32 mouse cellular contexts compared by ENCODE assay signal in genomic region chr3:55420436-55421083, GRCm38 (mm10). TPM values are rescaled to one million over a fixed set of nuclear protein-coding genes. Genes with fewer than 3 reads are reported as not detected.
A peak's percentile ranks its signal among the peaks of the same experiment; 100 is the strongest.
DNase-seq lines count a peak whose midpoint lies in the region; ATAC-seq and TF ChIP-seq lines count a peak whose summit lies in the region.
"Had no signal": no experiment of that assay in that cellular context is flagged by ENCODE, and none has a peak within 500 bp of the region (broad histone marks: within the 10 kb centered on the region; RNA-seq: fewer than 3 reads in every experiment).

No protein-coding gene starts in this region.

- no peak overlapping the region for H3K9ac ChIP-seq in forebrain, embryonic 13.5 days
- H3K9ac ChIP-seq in hindbrain, embryonic 14.5 days, result 0 out of 2 replicates have a peak overlapping the region, but pooled peaks have one; percentile 0
- H3K9ac ChIP-seq in hindbrain, embryonic 11.5 days (ENCODE audit: low read depth, low read length), result no peak overlapping the region
- H3K9ac ChIP-seq: embryonic facial prominence, embryonic 12.5 days; forebrain, embryonic 12.5 days; heart, embryonic 13.5 days; liver, postnatal 0 days; midbrain, embryonic 13.5 days; stomach, embryonic 15.5 days had no signal

- ATAC-seq in forebrain, embryonic 13.5 days, result no peak
- ATAC-seq in hindbrain, embryonic 14.5 days (ENCODE audit: low FRiP score), result no peak
- ATAC-seq in hindbrain, embryonic 11.5 days (ENCODE audit: low FRiP score), result no peak
- ATAC-seq: activated CD4-positive, CD25-positive, alpha-beta regulatory T cell, adult 4 months; inflammation-experienced regulatory T-cells, adult 6 months; liver, postnatal 0 days; midbrain, embryonic 13.5 days had no signal

- H3K4me1 ChIP-seq in forebrain, embryonic 13.5 days, result peaks cover 57% of the 10 kb centered on the region
- H3K4me1 ChIP-seq in forebrain, embryonic 10.5 days, result peaks cover 55% of the 10 kb centered on the region
- peaks cover 55% of the 10 kb centered on the region for H3K4me1 ChIP-seq in hindbrain, embryonic 14.5 days (replicated peaks; ENCODE audit: control insufficient read depth, insufficient read depth, low read length)
- H3K4me1 ChIP-seq in hindbrain, embryonic 11.5 days (replicated peaks; ENCODE audit: control insufficient read depth, insufficient read depth, low read length), result peaks cover 5% of the 10 kb centered on the region
- H3K4me1 ChIP-seq in limb, embryonic 10.5 days, result peaks cover 62% of the 10 kb centered on the region

- no peak overlapping the region for H3K4me2 ChIP-seq in forebrain, embryonic 13.5 days
- H3K4me2 ChIP-seq in hindbrain, embryonic 14.5 days (replicated peaks), result no peak overlapping the region
- no peak overlapping the region for H3K4me2 ChIP-seq in hindbrain, embryonic 11.5 days (replicated peaks; ENCODE audit: low read depth, low read length)
- H3K4me2 ChIP-seq: embryonic facial prominence, embryonic 12.5 days; forebrain, embryonic 12.5 days; heart, embryonic 13.5 days; liver, embryonic 11.5 days; midbrain, embryonic 13.5 days; stomach, embryonic 15.5 days had no signal

- no peak for TF ChIP-seq CTCF in layer of hippocampus, adult 2 months (conservative IDR thresholded peaks at IDR 0.05)

- DNase-seq in forebrain, embryonic 10.5 days (ENCODE audit: extremely low spot score, low spot score), result no peak
- no peak for DNase-seq in hindbrain, embryonic 14.5 days (ENCODE audit: low spot score)
- no peak for DNase-seq in hindbrain, embryonic 11.5 days (ENCODE audit: low spot score)
- DNase-seq in layer of hippocampus, adult 2 months (ENCODE audit: low spot score in 2 of 2), result no peak
- no peak for DNase-seq in layer of hippocampus, adult 9-10 months (ENCODE audit: low spot score)
- no peak for DNase-seq in limb, embryonic 10.5 days (ENCODE audit: low spot score)
- DNase-seq: adrenal gland, postnatal 10 days; cerebellum, adult 18-20 months; cerebellum, postnatal 14 days; gastrocnemius, postnatal 10 days; kidney, adult 18-20 months; liver, postnatal 0 days; lung, postnatal 10 days; right cerebral cortex, adult 18-20 months; right cerebral cortex, postnatal 4 days; thymus, postnatal 25 days had no signal

- H3K27ac ChIP-seq in forebrain, embryonic 13.5 days, result peak overlapping the region; percentile 19; the same call in 1 of the 2 replicates
- no peak overlapping the region for H3K27ac ChIP-seq in forebrain, embryonic 10.5 days
- H3K27ac ChIP-seq in hindbrain, embryonic 14.5 days, result no peak overlapping the region
- H3K27ac ChIP-seq in hindbrain, embryonic 11.5 days (ENCODE audit: low read depth, low read length), result no peak overlapping the region
- peak overlapping the region; percentile 68 for H3K27ac ChIP-seq in layer of hippocampus, adult 2 months
- H3K27ac ChIP-seq in limb, embryonic 10.5 days, result peak overlapping the region; percentile 73; the same call in 1 of the 2 replicates
- H3K27ac ChIP-seq: heart, embryonic 13.5 days; stomach, embryonic 15.5 days had no signal

- H3K9me3 ChIP-seq in forebrain, embryonic 13.5 days (replicated peaks), result no peaks in the 10 kb centered on the region
- H3K9me3 ChIP-seq in forebrain, embryonic 10.5 days, result no peaks in the 10 kb centered on the region
- no peaks in the 10 kb centered on the region for H3K9me3 ChIP-seq in hindbrain, embryonic 14.5 days (ENCODE audit: control insufficient read depth, low read length)
- H3K9me3 ChIP-seq in hindbrain, embryonic 11.5 days (ENCODE audit: control insufficient read depth, low read length), result no peaks in the 10 kb centered on the region
- H3K9me3 ChIP-seq in limb, embryonic 10.5 days (replicated peaks), result no peaks in the 10 kb centered on the region
- H3K9me3 ChIP-seq: embryonic facial prominence, embryonic 12.5 days; forebrain, embryonic 12.5 days; heart, embryonic 13.5 days; midbrain, embryonic 13.5 days; stomach, embryonic 15.5 days had no signal

- no peak overlapping the region for H3K4me3 ChIP-seq in forebrain, embryonic 13.5 days
- H3K4me3 ChIP-seq in forebrain, embryonic 10.5 days, result no peak overlapping the region
- no peak overlapping the region for H3K4me3 ChIP-seq in hindbrain, embryonic 14.5 days (replicated peaks; ENCODE audit: low read length)
- H3K4me3 ChIP-seq in hindbrain, embryonic 11.5 days (ENCODE audit: low read depth, low read length), result no peak overlapping the region
- no peak overlapping the region for H3K4me3 ChIP-seq in layer of hippocampus, adult 2 months
- H3K4me3 ChIP-seq in limb, embryonic 10.5 days, result no peak overlapping the region
- H3K4me3 ChIP-seq: embryonic facial prominence, embryonic 12.5 days; forebrain, embryonic 12.5 days; heart, embryonic 13.5 days; midbrain, embryonic 13.5 days; myocyte; stomach, embryonic 15.5 days had no signal

- WGBS in forebrain, embryonic 13.5 days, result 44% methylated on average over 8 of the region's 8 CpGs
- 61% methylated on average over 8 of the region's 8 CpGs for WGBS in forebrain, embryonic 10.5 days
- WGBS in hindbrain, embryonic 14.5 days, result 42% methylated on average over 8 of the region's 8 CpGs
- 60% methylated on average over 8 of the region's 8 CpGs for WGBS in hindbrain, embryonic 11.5 days
- 44% methylated on average over 8 of the region's 8 CpGs for WGBS in limb, embryonic 10.5 days

- no peaks in the 10 kb centered on the region for H3K27me3 ChIP-seq in forebrain, embryonic 13.5 days
- no peaks in the 10 kb centered on the region; the same call in 1 of the 2 replicates for H3K27me3 ChIP-seq in forebrain, embryonic 10.5 days (ENCODE audit: poor library complexity, severe bottlenecking)
- H3K27me3 ChIP-seq in hindbrain, embryonic 14.5 days (ENCODE audit: control insufficient read depth, insufficient read depth, low read length), result no peaks in the 10 kb centered on the region
- H3K27me3 ChIP-seq in hindbrain, embryonic 11.5 days (ENCODE audit: control insufficient read depth, insufficient read depth, low read length), result no peaks in the 10 kb centered on the region
- H3K27me3 ChIP-seq in limb, embryonic 10.5 days (ENCODE audit: low read depth, poor library complexity, severe bottlenecking), result no peaks in the 10 kb centered on the region
- H3K27me3 ChIP-seq: embryonic facial prominence, embryonic 12.5 days; forebrain, embryonic 12.5 days; heart, embryonic 13.5 days; midbrain, embryonic 13.5 days; stomach, embryonic 15.5 days had no signal

- H3K36me3 ChIP-seq in forebrain, embryonic 13.5 days (ENCODE audit: poor library complexity, severe bottlenecking), result no peaks in the 10 kb centered on the region
- H3K36me3 ChIP-seq in forebrain, embryonic 10.5 days (replicated peaks), result no peaks in the 10 kb centered on the region
- no peaks in the 10 kb centered on the region for H3K36me3 ChIP-seq in hindbrain, embryonic 14.5 days (replicated peaks; ENCODE audit: control insufficient read depth, insufficient read depth)
- H3K36me3 ChIP-seq in hindbrain, embryonic 11.5 days (ENCODE audit: control insufficient read depth, insufficient read depth, low read length), result no peaks in the 10 kb centered on the region
- no peaks in the 10 kb centered on the region for H3K36me3 ChIP-seq in limb, embryonic 10.5 days
- H3K36me3 ChIP-seq: embryonic facial prominence, embryonic 12.5 days; forebrain, embryonic 12.5 days; heart, embryonic 13.5 days; midbrain, embryonic 13.5 days; stomach, embryonic 15.5 days had no signal

RNA-seq across cellular contexts. Expression of gene Gm21954, which starts 51.5 kb away (rescaled TPM):
- polyA plus RNA-seq in forebrain, embryonic 13.5 days (2015; fragmentation: Nextera tagmentation; extraction: Ambion mirVana), result not detected in 2 replicates
- polyA plus RNA-seq in forebrain, embryonic 10.5 days (2016; fragmentation: Nextera tagmentation; extraction: Ambion mirVana), result not detected in 2 replicates
- polyA plus RNA-seq in hindbrain, embryonic 14.5 days (2014; fragmentation: Nextera tagmentation; extraction: Ambion mirVana), result not detected in 2 replicates
- polyA plus RNA-seq in hindbrain, embryonic 11.5 days (2014; fragmentation: Nextera tagmentation; extraction: Ambion mirVana), result not detected in 2 replicates
- not detected for total RNA-seq in layer of hippocampus, adult 2 months (2021)
- polyA plus RNA-seq in limb, embryonic 10.5 days (2016; fragmentation: Nextera tagmentation; extraction: Ambion mirVana), result not detected in 2 replicates
- total RNA-seq: adrenal gland, postnatal 10 days; gastrocnemius, postnatal 10 days; granulocyte monocyte progenitor cell, adult 5-6 weeks; heart, postnatal 25 days; layer of hippocampus, postnatal 25 days; megakaryocyte progenitor cell, adult 5-6 weeks had no signal
- polyA plus RNA-seq: activated CD4-positive, CD25-positive, alpha-beta regulatory T cell, adult 4 months; embryonic facial prominence, embryonic 12.5 days; forebrain, embryonic 12.5 days; heart, embryonic 13.5 days; inflammation-experienced regulatory T-cells, adult 6 months; limb, embryonic 11.5 days; liver, embryonic 11.5 days; liver, postnatal 0 days; midbrain, embryonic 13.5 days; myocyte; neural tube, embryonic 14.5 days; stomach, embryonic 15.5 days had no signal

Comparison
In these comparisons a context has a peak if more than half of its experiments do, and no peak if none do; other contexts are left out.
1. H3K27ac ChIP-seq: peak in forebrain, embryonic 13.5 days (single experiment), layer of hippocampus, adult 2 months (single experiment) and limb, embryonic 10.5 days (single experiment); none in forebrain, embryonic 10.5 days (single experiment), hindbrain, embryonic 14.5 days (single experiment) and hindbrain, embryonic 11.5 days (single experiment).